Mouse (Mus musculus) liver, embryonic 13.5 days (tissue): ENCODE data around the gene Anp32e. TPM values are rescaled to one million over a fixed set of nuclear protein-coding genes. Genes with fewer than 3 reads are reported as not detected.
"Not testable (repeated sequence)": the region's sequence is repeated elsewhere in the genome, so short reads cannot be mapped to it uniquely, and the experiment has no call there.

ENCODE experiments used
- ATAC-seq: fragments of 200-750 bp; cut with Nextera tagmentation; 2 replicates; pipeline ENCODE4 v1.8.0; 2017; ENCODE audit warnings: low read depth, mild to moderate bottlenecking, moderate number of reproducible peaks, moderate library complexity
- DNase-seq: peaks from one replicate; pipeline ENCODE4 v3.0.0; 2022
- H3K27ac ChIP-seq: fragments of 300-500 bp; sonication (generic); 2 replicates; pipeline ENCODE4 v1.5.1; 2015; ENCODE audit warnings: moderate library complexity, mild to moderate bottlenecking, inconsistent platforms
- H3K27me3 ChIP-seq: fragments of 300-500 bp; sonication (generic); 2 replicates; pipeline ENCODE4 v1.6.1; 2015; ENCODE audit warnings: mild to moderate bottlenecking, inconsistent platforms
- H3K36me3 ChIP-seq: fragments of 300-500 bp; sonication (generic); 2 replicates; pipeline ENCODE4 v1.6.1; 2015; ENCODE audit warnings: mild to moderate bottlenecking, inconsistent platforms
- H3K4me1 ChIP-seq: fragments of 300-500 bp; sonication (generic); replicated peaks from 2 replicates; pipeline ENCODE4 v1.6.1; 2015; ENCODE audit warnings: inconsistent platforms
- H3K4me2 ChIP-seq: fragments of 300-500 bp; sonication (generic); 2 replicates; pipeline ENCODE4 v1.6.1; 2015; ENCODE audit warnings: inconsistent platforms, mild to moderate bottlenecking, moderate library complexity
- H3K4me3 ChIP-seq: fragments of 300-500 bp; sonication (generic); replicated peaks from 2 replicates; pipeline ENCODE4 v1.5.1; 2015; ENCODE audit warnings: mild to moderate bottlenecking, inconsistent platforms
- H3K9ac ChIP-seq: fragments of 300-500 bp; sonication (generic); 2 replicates; pipeline ENCODE4 v1.6.1; 2015; ENCODE audit warnings: mild to moderate bottlenecking, inconsistent platforms
- H3K9me3 ChIP-seq: fragments of 300-500 bp; sonication (generic); replicated peaks from 2 replicates; pipeline ENCODE4 v1.6.1; 2016; ENCODE audit warnings: inconsistent platforms
- WGBS: fragments of 180-500 bp; shearing (Covaris S2); methylation state at CpG from one replicate; pipeline ENCODE4 v1.1.7; 2015; ENCODE audit not compliant: insufficient replicate concordance; 5-methylcytosine and 5-hydroxymethylcytosine counted together
- polyA plus RNA-seq: library from polyadenylated mRNA; unstranded; fragments of >200 nt; fragmentation: Nextera tagmentation; extraction: Ambion mirVana; gene quantifications from 2 replicates; pipeline ENCODE4 v1.2.1, GENCODE M21; 2015

Gene Anp32e
- polyA plus RNA-seq, 1 experiment from 2014 or later, result 163 TPM

GRCm38 (mm10) chr3:95959807-95960206 lies 30.8 kb downstream of the Anp32e start:
- H3K27me3 ChIP-seq, result no peaks in the 10 kb centered on the region
- 82% methylated on average over 1 of the region's 1 CpGs for WGBS
- no peak overlapping the region for H3K9ac ChIP-seq
- H3K27ac ChIP-seq, result no peak overlapping the region
- H3K4me1 ChIP-seq, result peaks cover 30% of the 10 kb centered on the region
- no peak overlapping the region for H3K4me3 ChIP-seq
- DNase-seq, result no peak
- no peaks in the 10 kb centered on the region for H3K9me3 ChIP-seq
- H3K36me3 ChIP-seq, result no peaks in the 10 kb centered on the region
- H3K4me2 ChIP-seq, result no peak overlapping the region
- no peak for ATAC-seq

GRCm38 (mm10) chr3:95962182-95962581 lies 33.1 kb downstream of the Anp32e start:
- not testable (repeated sequence) for H3K27ac ChIP-seq

GRCm38 (mm10) chr3:95963230-95963629 lies 34.2 kb downstream of the Anp32e start:
- Histone ChIP-seq H3K4me2 (no peak overlapping the region), H3K27ac (no peak overlapping the region), H3K9ac (no peak overlapping the region), H3K27me3 (no peaks in the 10 kb centered on the region), H3K36me3 (no peaks in the 10 kb centered on the region), H3K9me3 (no peaks in the 10 kb centered on the region), H3K4me1 (peaks cover 2% of the 10 kb centered on the region; the same call in 1 of the 2 replicates), H3K4me3 (no peak overlapping the region)
- ATAC-seq, result no peak
- WGBS, result 52% methylated on average over 2 of the region's 2 CpGs
- no peak for DNase-seq

More at GRCm38 (mm10) chr3:95962182-95962581, 33.1 kb downstream of the Anp32e start:
- DNase-seq, H3K9me3 ChIP-seq, H3K27me3 ChIP-seq, H3K9ac ChIP-seq, H3K36me3 ChIP-seq, ATAC-seq, H3K4me3 ChIP-seq, H3K4me2 ChIP-seq: not testable (repeated sequence)
- WGBS, result 70% methylated on average over 8 of the region's 8 CpGs
- peaks cover 10% of the 10 kb centered on the region for H3K4me1 ChIP-seq

GRCm38 (mm10) chr3:95963681-95964080 lies 34.6 kb downstream of the Anp32e start:
- no peaks in the 10 kb centered on the region; the same call in 1 of the 2 replicates for H3K4me1 ChIP-seq
- H3K9me3 ChIP-seq, result no peaks in the 10 kb centered on the region
- no peak for DNase-seq
- H3K27ac ChIP-seq, result no peak overlapping the region
- no peaks in the 10 kb centered on the region for H3K27me3 ChIP-seq
- 38% methylated on average over 4 of the region's 4 CpGs for WGBS
- no peak overlapping the region for H3K4me3 ChIP-seq
- H3K36me3 ChIP-seq, result no peaks in the 10 kb centered on the region
- no peak overlapping the region for H3K4me2 ChIP-seq
- no peak for ATAC-seq
- no peak overlapping the region for H3K9ac ChIP-seq

- Histone ChIP-seq H3K4me2 (no peak overlapping the region), H3K4me3 (no peak overlapping the region)
These were observed 36.7 kb downstream of the Anp32e start for GRCm38 (mm10) chr3:95965518-95966451.

GRCm38 (mm10) chr3:95969277-95969676 lies 40.2 kb downstream of the Anp32e start:
- no peak overlapping the region for H3K4me3 ChIP-seq
- H3K9ac ChIP-seq, result no peak overlapping the region
- H3K9me3 ChIP-seq, result no peaks in the 10 kb centered on the region
- no peak for DNase-seq
- no peak overlapping the region for H3K27ac ChIP-seq
- whole genome bisulfite sequencing, result 88% methylated on average over 1 of the region's 1 CpGs
- peaks cover 6% of the 10 kb centered on the region; the same call in 1 of the 2 replicates for H3K4me1 ChIP-seq
- peaks cover 29% of the 10 kb centered on the region for H3K27me3 ChIP-seq
- H3K36me3 ChIP-seq, result no peaks in the 10 kb centered on the region
- H3K4me2 ChIP-seq, result no peak overlapping the region
- ATAC-seq, result no peak

More at GRCm38 (mm10) chr3:95965518-95966451, 36.7 kb downstream of the Anp32e start:
- Histone ChIP-seq H3K36me3 (no peaks in the 10 kb centered on the region), H3K9ac (no peak overlapping the region), H3K9me3 (no peaks in the 10 kb centered on the region), H3K4me1 (no peaks in the 10 kb centered on the region; the same call in 1 of the 2 replicates), H3K27me3 (no peaks in the 10 kb centered on the region), H3K27ac (no peak overlapping the region)
- DNase-seq (no peak), ATAC-seq (no peak)
- WGBS, result 8% methylated on average over 7 of the region's 7 CpGs

- H3K4me3 ChIP-seq, H3K36me3 ChIP-seq, H3K9me3 ChIP-seq, DNase-seq, ATAC-seq, H3K4me2 ChIP-seq, H3K27ac ChIP-seq, H3K9ac ChIP-seq, H3K4me1 ChIP-seq: not testable (repeated sequence)
- 40% methylated on average over 7 of the region's 7 CpGs for whole genome bisulfite sequencing
- peaks cover 36% of the 10 kb centered on the region for H3K27me3 ChIP-seq
These were observed 41.6 kb downstream of the Anp32e start for GRCm38 (mm10) chr3:95970661-95971060.

- H3K4me1 ChIP-seq, result peaks cover 6% of the 10 kb centered on the region; the same call in 1 of the 2 replicates
- 58% methylated on average over 12 of the region's 12 CpGs for WGBS
- no peak for ATAC-seq
- peak overlapping the region; percentile 51 for H3K4me2 ChIP-seq
- H3K36me3 ChIP-seq, result no peaks in the 10 kb centered on the region
- peak overlapping the region; percentile 34 for H3K4me3 ChIP-seq
- H3K9me3 ChIP-seq, result no peaks in the 10 kb centered on the region
- DNase-seq, result no peak
- H3K27me3 ChIP-seq, result peaks cover 36% of the 10 kb centered on the region
- H3K27ac ChIP-seq, result no peak overlapping the region
- no peak overlapping the region for H3K9ac ChIP-seq
These were observed 43.3 kb downstream of the Anp32e start for GRCm38 (mm10) chr3:95972251-95972872.

GRCm38 (mm10) chr3:95972873-95973634 lies 44.0 kb downstream of the Anp32e start:
- Histone ChIP-seq H3K36me3 (no peaks in the 10 kb centered on the region), H3K4me2 (peak overlapping the region; percentile 51), H3K9ac (no peak overlapping the region), H3K4me3 (peak overlapping the region; percentile 34), H3K27ac (no peak overlapping the region), H3K4me1 (peaks cover 6% of the 10 kb centered on the region; the same call in 1 of the 2 replicates), H3K9me3 (no peaks in the 10 kb centered on the region), H3K27me3 (peaks cover 36% of the 10 kb centered on the region)
- ATAC-seq (no peak), DNase-seq (no peak)
- 5% methylated on average over 34 of the region's 34 CpGs for WGBS

GRCm38 (mm10) chr3:95977079-95977478 lies 48.0 kb downstream of the Anp32e start:
- Histone ChIP-seq H3K9me3 (no peaks in the 10 kb centered on the region), H3K4me3 (no peak overlapping the region), H3K36me3 (no peaks in the 10 kb centered on the region), H3K4me2 (no peak overlapping the region), H3K27ac (no peak overlapping the region; the same call in 1 of the 2 replicates), H3K27me3 (peaks cover 29% of the 10 kb centered on the region), H3K9ac (no peak overlapping the region), H3K4me1 (peaks cover 9% of the 10 kb centered on the region; the same call in 1 of the 2 replicates)
- DNase-seq, result no peak
- WGBS, result 35% methylated on average over 3 of the region's 3 CpGs
- ATAC-seq, result no peak

GRCm38 (mm10) chr3:95977587-95977986 lies 48.5 kb downstream of the Anp32e start:
- 74% methylated on average over 7 of the region's 7 CpGs for WGBS
- not testable (repeated sequence) for H3K4me1 ChIP-seq, H3K27ac ChIP-seq

More at GRCm38 (mm10) chr3:95977587-95977986, 48.5 kb downstream of the Anp32e start:
- not testable (repeated sequence) for H3K9me3 ChIP-seq, H3K36me3 ChIP-seq, ATAC-seq, DNase-seq, H3K9ac ChIP-seq, H3K4me3 ChIP-seq, H3K4me2 ChIP-seq
- H3K27me3 ChIP-seq, result peaks cover 24% of the 10 kb centered on the region
